Mouse (Mus musculus): ENCODE measurements around the gene Baz1b.

DNA sequence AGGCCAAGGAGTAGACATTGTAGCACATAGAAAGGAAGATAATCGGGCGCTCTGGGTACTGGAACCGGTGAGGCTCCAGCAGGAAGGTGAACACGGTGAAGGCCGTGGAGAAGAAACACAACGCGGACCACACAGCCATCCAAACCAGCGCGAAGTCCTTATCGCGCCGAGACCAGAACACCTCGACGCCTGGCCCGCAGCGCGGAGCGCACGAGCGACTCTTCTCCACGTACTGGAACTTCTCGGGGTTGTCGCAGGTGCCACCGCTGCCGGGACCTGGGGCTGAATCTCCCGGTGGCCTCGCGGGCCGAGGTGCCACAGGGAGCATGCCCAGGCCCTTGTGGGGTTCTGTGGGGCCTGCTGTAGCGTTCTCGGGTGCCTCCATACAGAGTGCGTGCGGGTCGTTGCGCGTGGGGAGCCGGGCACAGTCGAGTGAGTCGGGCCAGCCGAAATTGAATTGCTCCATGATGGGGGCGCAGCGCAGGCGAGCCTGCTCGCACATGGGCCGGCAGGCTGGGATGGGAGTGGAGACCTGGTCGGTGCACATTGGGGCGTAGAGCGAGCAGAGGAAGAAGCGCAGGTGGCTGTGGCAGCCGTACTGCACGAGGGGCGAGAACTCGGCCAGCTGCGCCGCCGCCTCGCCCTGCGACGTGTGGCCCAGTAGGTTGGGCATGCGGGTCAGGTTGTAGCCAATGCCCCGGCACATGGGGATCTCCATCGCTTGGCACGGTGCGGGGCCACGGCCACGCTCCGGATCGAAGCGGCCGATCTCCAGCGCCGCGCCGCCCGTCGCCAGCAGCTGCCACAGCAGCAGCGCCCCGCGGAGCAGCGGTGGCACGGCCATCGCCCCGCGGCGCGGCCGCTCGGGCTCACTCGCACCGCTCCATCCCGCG, 63.4 kb downstream of the Baz1b start:
- TF ChIP-seq CTCF (IDR thresholded peaks at IDR 0.05; ENCODE audit: control insufficient read depth, insufficient read depth, low read length) (no peak), POLR2A (IDR thresholded peaks at IDR 0.05; ENCODE audit: borderline replicate concordance, control insufficient read depth, low read depth, low read length) (no peak)
